Mouse (Mus musculus) small intestine, adult 2 months (tissue): ENCODE measurements around the gene Anapc15.

ENCODE experiments used
- CTCF ChIP-seq: fragments of 200-500 bp; IDR thresholded peaks from 2 replicates; pipeline ENCODE4 v1.5.1; 2012; ENCODE audit warnings: low read depth, mild to moderate bottlenecking, control low read depth, inconsistent platforms, low read length, moderate library complexity, mixed read lengths; ENCODE audit not compliant: insufficient replicate concordance, insufficient read length; ENCODE audit errors: extremely low read depth
- POLR2A ChIP-seq: fragments of 200-500 bp; IDR thresholded peaks from 2 replicates; pipeline ENCODE4 v1.6.1; 2012; ENCODE audit warnings: low read depth, mild to moderate bottlenecking, control low read depth, inconsistent platforms, low read length, moderate library complexity

- no peak for TF ChIP-seq CTCF
- no peak for TF ChIP-seq POLR2A
These were observed 64.6 kb downstream of the Anapc15 start for GRCm38 (mm10) chr7:101928093-101928492.
